Mouse (Mus musculus): ENCODE data around the gene Trpv1. TPM values are rescaled to one million over a fixed set of nuclear protein-coding genes. Genes with fewer than 3 reads are reported as not detected.

The Trpv1 gene
- polyA plus RNA-seq, 1 experiment = 0.75 TPM

GRCm38 (mm10) chr11:73267267-73267666 lies 33.2 kb downstream of the Trpv1 start, which contains the start of gene Trpv3:
TSS of gene Trpv3 (plus strand) at chr11:73267388.
- H3K4me1 ChIP-seq (ENCODE audit: control insufficient read depth, insufficient read depth, insufficient read length, low read length) = peaks cover 2% of the 10 kb centered on the region; the same call in 1 of the 2 replicates
- H3K4me3 ChIP-seq (ENCODE audit: insufficient read depth, low read depth, low read length) = no peak within 1 kb of the TSS
- H3K27ac ChIP-seq (replicated peaks; ENCODE audit: low read depth, low read length) = no peak within 1 kb of the TSS

DNA sequence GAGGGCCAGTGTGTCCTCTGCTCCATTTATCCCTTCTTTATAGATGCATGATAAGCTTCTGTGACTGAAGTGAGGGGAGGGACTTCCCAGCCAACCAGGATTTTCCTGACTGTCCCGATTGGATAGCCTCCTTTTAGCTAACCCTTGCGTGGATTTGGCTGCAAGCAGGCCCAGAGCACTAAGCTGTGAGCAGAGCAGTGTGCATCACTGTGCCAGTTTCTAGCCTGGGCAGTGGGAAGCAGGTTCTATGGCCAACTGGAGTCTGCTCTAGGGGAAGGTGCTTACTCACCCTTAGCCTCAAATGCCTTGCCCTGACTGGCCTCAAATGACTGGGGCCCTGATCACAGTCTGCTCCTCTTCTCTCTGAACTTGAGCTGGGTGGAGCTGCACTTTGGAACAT lies 40.7 kb downstream of the Trpv1 start:
- Histone ChIP-seq H3K27ac (replicated peaks; ENCODE audit: low read depth, low read length) (peak overlapping the region; percentile 9; the same call in 1 of the 2 replicates), H3K4me1 (ENCODE audit: control insufficient read depth, insufficient read depth, insufficient read length, low read length) (0 out of 2 replicates have a peak, but pooled peaks cover 2% of the 10 kb centered on the region), H3K4me3 (ENCODE audit: insufficient read depth, low read depth, low read length) (no peak overlapping the region)

GRCm38 (mm10) chr11:73280710-73281109 lies 46.6 kb downstream of the Trpv1 start:
- Histone ChIP-seq H3K27ac (replicated peaks; ENCODE audit: low read depth, low read length) (no peak overlapping the region), H3K4me3 (ENCODE audit: insufficient read depth, low read depth, low read length) (no peak overlapping the region), H3K4me1 (ENCODE audit: control insufficient read depth, insufficient read depth, insufficient read length, low read length) (peaks cover 2% of the 10 kb centered on the region)

DNA sequence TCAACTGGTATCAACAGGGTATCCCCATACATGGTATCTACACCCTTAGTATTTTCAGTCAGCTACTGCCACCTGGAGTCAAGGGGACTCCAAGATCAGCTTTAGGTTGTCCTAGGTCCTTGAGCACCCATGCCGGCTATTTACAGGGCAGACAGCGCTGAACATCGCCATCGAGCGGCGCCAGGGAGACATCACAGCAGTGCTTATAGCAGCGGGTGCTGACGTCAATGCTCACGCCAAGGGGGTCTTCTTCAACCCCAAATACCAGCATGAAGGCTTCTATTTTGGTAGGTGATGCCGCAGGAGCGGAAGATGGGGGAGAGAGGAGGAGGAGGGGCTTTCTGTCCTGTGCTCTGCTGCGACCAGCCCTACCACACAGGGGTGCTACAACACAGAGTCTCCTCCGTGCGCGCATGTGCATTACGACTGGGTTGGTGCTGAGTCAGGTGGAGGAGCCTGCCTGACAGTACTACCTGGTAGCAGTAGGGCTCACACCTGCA lies 47.5 kb downstream of the Trpv1 start:
- Histone ChIP-seq H3K27ac (replicated peaks; ENCODE audit: low read depth, low read length) (no peak overlapping the region), H3K4me1 (ENCODE audit: control insufficient read depth, insufficient read depth, insufficient read length, low read length) (peaks cover 5% of the 10 kb centered on the region), H3K4me3 (ENCODE audit: insufficient read depth, low read depth, low read length) (peak overlapping the region; percentile 49)

DNA sequence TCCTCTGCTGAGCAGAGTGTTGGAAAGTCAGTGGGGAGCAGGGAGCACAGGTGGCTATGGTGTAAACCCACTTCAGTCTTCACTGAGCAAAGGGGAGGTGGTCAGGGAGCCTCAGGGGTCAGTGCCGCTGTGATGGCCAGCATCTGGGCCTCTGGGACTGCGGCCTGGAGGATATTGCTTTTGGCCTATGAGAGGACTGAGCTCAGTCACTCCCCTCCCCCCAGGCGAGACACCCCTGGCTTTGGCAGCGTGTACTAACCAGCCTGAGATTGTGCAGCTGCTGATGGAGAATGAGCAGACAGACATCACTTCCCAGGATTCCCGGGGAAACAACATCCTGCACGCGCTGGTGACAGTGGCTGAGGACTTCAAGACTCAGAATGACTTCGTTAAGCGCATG lies 49.3 kb downstream of the Trpv1 start:
- no peak overlapping the region for H3K4me3 ChIP-seq (ENCODE audit: insufficient read depth, low read depth, low read length)
- no peak overlapping the region for H3K27ac ChIP-seq (replicated peaks; ENCODE audit: low read depth, low read length)
- peaks cover 5% of the 10 kb centered on the region for H3K4me1 ChIP-seq (ENCODE audit: control insufficient read depth, insufficient read depth, insufficient read length, low read length)

GRCm38 (mm10) chr11:73283926-73284325 lies 49.8 kb downstream of the Trpv1 start:
- Histone ChIP-seq H3K4me3 (ENCODE audit: insufficient read depth, low read depth, low read length) (no peak overlapping the region), H3K27ac (replicated peaks; ENCODE audit: low read depth, low read length) (peak overlapping the region; percentile 49; the same call in 1 of the 2 replicates), H3K4me1 (ENCODE audit: control insufficient read depth, insufficient read depth, insufficient read length, low read length) (peaks cover 5% of the 10 kb centered on the region)

DNA sequence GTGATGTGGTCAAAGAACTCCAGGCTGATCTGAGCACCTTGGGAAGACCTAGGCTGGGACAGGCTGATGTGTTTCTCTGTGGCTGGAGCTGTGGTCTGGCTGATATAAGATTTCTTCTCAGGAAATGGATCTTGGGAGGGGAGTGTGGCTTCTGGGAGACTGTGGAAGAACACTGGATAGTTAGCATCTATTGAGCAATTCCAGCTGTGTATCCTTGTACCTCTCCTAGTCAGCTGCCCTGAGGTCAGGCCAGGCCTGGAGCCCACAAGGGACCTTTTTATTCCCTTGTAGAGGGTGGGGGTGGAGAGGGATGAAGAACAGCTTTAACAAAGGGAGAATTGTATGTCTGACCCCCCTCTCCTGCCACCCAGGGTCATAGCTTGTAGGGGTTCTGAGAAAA lies 50.3 kb downstream of the Trpv1 start:
- Histone ChIP-seq H3K4me1 (ENCODE audit: control insufficient read depth, insufficient read depth, insufficient read length, low read length) (peaks cover 8% of the 10 kb centered on the region), H3K4me3 (ENCODE audit: insufficient read depth, low read depth, low read length) (no peak overlapping the region), H3K27ac (replicated peaks; ENCODE audit: low read depth, low read length) (peak overlapping the region; percentile 93)

DNA sequence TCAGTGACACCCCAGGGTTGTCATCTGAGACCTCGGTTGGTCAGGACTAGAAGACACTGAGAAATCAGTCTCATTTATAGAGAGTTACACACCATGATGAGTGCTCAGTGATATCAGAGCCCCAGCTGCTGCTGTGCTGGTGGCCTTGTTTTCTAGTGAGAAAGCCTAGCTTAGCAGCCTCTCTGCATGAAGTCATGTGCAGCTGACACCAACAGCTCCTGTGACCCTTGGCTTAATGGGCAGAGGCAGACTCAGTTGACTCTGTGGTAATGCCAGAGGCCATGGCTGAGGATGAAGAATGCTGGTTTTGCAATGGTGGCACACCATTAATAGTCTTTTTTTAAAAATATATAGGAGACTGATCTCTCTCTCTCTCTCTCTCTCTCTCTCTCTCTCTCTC lies 55.5 kb downstream of the Trpv1 start:
- peaks cover 13% of the 10 kb centered on the region for H3K4me1 ChIP-seq (ENCODE audit: control insufficient read depth, insufficient read depth, insufficient read length, low read length)
- H3K4me3 ChIP-seq (ENCODE audit: insufficient read depth, low read depth, low read length) = no peak overlapping the region
- H3K27ac ChIP-seq (replicated peaks; ENCODE audit: low read depth, low read length) = peak overlapping the region; percentile 89

GRCm38 (mm10) chr11:73303123-73303522 lies 69.0 kb downstream of the Trpv1 start:
- Histone ChIP-seq H3K4me1 (ENCODE audit: control insufficient read depth, insufficient read depth, insufficient read length, low read length) (no peaks in the 10 kb centered on the region), H3K4me3 (ENCODE audit: insufficient read depth, low read depth, low read length) (no peak overlapping the region), H3K27ac (replicated peaks; ENCODE audit: low read depth, low read length) (no peak overlapping the region)

Other genes starting within 250 kb of the Trpv1 start
- 0.40 and 1.9 TPM in 2 replicates for gene P2rx1, start 235.2 kb upstream of the Trpv1 start, polyA plus RNA-seq (2012; ENCODE audit: insufficient read depth, insufficient read length, missing spikeins)
- gene Camkk1, start 215.3 kb upstream of the Trpv1 start, polyA plus RNA-seq (2012; ENCODE audit: insufficient read depth, insufficient read length, missing spikeins) = not detected in 2 replicates
- 2.3 and 2.7 TPM in 2 replicates for gene Ncbp3, start 186.5 kb upstream of the Trpv1 start, polyA plus RNA-seq (2012; ENCODE audit: insufficient read depth, insufficient read length, missing spikeins)
- 1.8 and 2.4 TPM in 2 replicates for gene Itgae, start 143.7 kb upstream of the Trpv1 start, polyA plus RNA-seq (2012; ENCODE audit: insufficient read depth, insufficient read length, missing spikeins)
- not detected in 2 replicates for gene Haspin, start 96.0 kb upstream of the Trpv1 start, polyA plus RNA-seq (2012; ENCODE audit: insufficient read depth, insufficient read length, missing spikeins)
- 53.6 and 85.8 TPM in 2 replicates for gene P2rx5, start 73.9 kb upstream of the Trpv1 start, polyA plus RNA-seq (2012; ENCODE audit: insufficient read depth, insufficient read length, missing spikeins)
- gene Emc6, start 57.3 kb upstream of the Trpv1 start, polyA plus RNA-seq (2012; ENCODE audit: insufficient read depth, insufficient read length, missing spikeins) = 183 and 237 TPM in 2 replicates
- 70.9 and 105 TPM in 2 replicates for gene Tax1bp3, start 57.2 kb upstream of the Trpv1 start, polyA plus RNA-seq (2012; ENCODE audit: insufficient read depth, insufficient read length, missing spikeins)
- 8.8 TPM in 2 replicates for gene Ctns, start 35.2 kb upstream of the Trpv1 start, polyA plus RNA-seq (2012; ENCODE audit: insufficient read depth, insufficient read length, missing spikeins)
- gene Shpk, start 34.8 kb upstream of the Trpv1 start, polyA plus RNA-seq (2012; ENCODE audit: insufficient read depth, insufficient read length, missing spikeins) = 8.2 and 9.1 TPM in 2 replicates
- gene Trpv3, start 33.1 kb downstream of the Trpv1 start, polyA plus RNA-seq (2012; ENCODE audit: insufficient read depth, insufficient read length, missing spikeins) = not detected in 2 replicates
- 163 and 192 TPM in 2 replicates for gene Aspa, start 95.3 kb downstream of the Trpv1 start, polyA plus RNA-seq (2012; ENCODE audit: insufficient read depth, insufficient read length, missing spikeins)
- 0.48 TPM in 1 of 2 replicates, not detected in the other for gene Gm49340, start 95.4 kb downstream of the Trpv1 start, polyA plus RNA-seq (2012; ENCODE audit: insufficient read depth, insufficient read length, missing spikeins)
- gene Spata22, start 95.4 kb downstream of the Trpv1 start, polyA plus RNA-seq (2012; ENCODE audit: insufficient read depth, insufficient read length, missing spikeins) = 8.6 and 10.5 TPM in 2 replicates
- not detected in 2 replicates for gene Olfr20, start 116.5 kb downstream of the Trpv1 start, polyA plus RNA-seq (2012; ENCODE audit: insufficient read depth, insufficient read length, missing spikeins)
- not detected in 2 replicates for gene Olfr376, start 137.0 kb downstream of the Trpv1 start, polyA plus RNA-seq (2012; ENCODE audit: insufficient read depth, insufficient read length, missing spikeins)
- not detected in 2 replicates for gene Olfr1, start 165.3 kb downstream of the Trpv1 start, polyA plus RNA-seq (2012; ENCODE audit: insufficient read depth, insufficient read length, missing spikeins)
- not detected in 2 replicates for gene Olfr378, start 194.2 kb downstream of the Trpv1 start, polyA plus RNA-seq (2012; ENCODE audit: insufficient read depth, insufficient read length, missing spikeins)
- gene Olfr380, start 223.2 kb downstream of the Trpv1 start, polyA plus RNA-seq (2012; ENCODE audit: insufficient read depth, insufficient read length, missing spikeins) = not detected in 2 replicates

Data from brown adipose tissue, adult 24 weeks (tissue).